Mouse (Mus musculus) kidney, adult 18-20 months (tissue): ENCODE data around the gene Nipsnap1.

Experiments
- DNase-seq: peaks from one replicate; pipeline ENCODE4 v3.0.0; 2021

The Nipsnap1 gene

GRCm38 (mm10) chr11:4873755-4874475 is at the start of gene Nipsnap1:
Nipsnap1 (plus strand) TSS chr11:4873951.
- peak; percentile 89 for DNase-seq

GRCm38 (mm10) chr11:4826152-4826778 is 47.5 kb upstream of the Nipsnap1 start:
- DNase-seq, result no peak

GRCm38 (mm10) chr11:4827340-4827739 is 46.4 kb upstream of the Nipsnap1 start:
- DNase-seq, result no peak

- DNase-seq, result no peak
Measured at GRCm38 (mm10) chr11:4827916-4828315, 45.8 kb upstream of the Nipsnap1 start.

- no peak for DNase-seq
Measured at GRCm38 (mm10) chr11:4831066-4831465, 42.7 kb upstream of the Nipsnap1 start.

GRCm38 (mm10) chr11:4833295-4833939 is 40.3 kb upstream of the Nipsnap1 start:
- DNase-seq, result no peak

- no peak for DNase-seq
Measured at GRCm38 (mm10) chr11:4835436-4835835, 38.3 kb upstream of the Nipsnap1 start.

GRCm38 (mm10) chr11:4836755-4837154 is 37.0 kb upstream of the Nipsnap1 start:
- peak; percentile 33 for DNase-seq

- DNase-seq, result no peak
Measured at GRCm38 (mm10) chr11:4837342-4837741, 36.4 kb upstream of the Nipsnap1 start.

GRCm38 (mm10) chr11:4838235-4838634 is 35.5 kb upstream of the Nipsnap1 start:
- DNase-seq, result no peak

- no peak for DNase-seq
Measured at GRCm38 (mm10) chr11:4840942-4841526, 32.7 kb upstream of the Nipsnap1 start.

GRCm38 (mm10) chr11:4848483-4849248 is 25.1 kb upstream of the Nipsnap1 start:
- DNase-seq, result peak; percentile 63

GRCm38 (mm10) chr11:4849258-4849943 is 24.4 kb upstream of the Nipsnap1 start, which contains the start of gene Nf2:
Nf2 (minus strand) TSS chr11:4849536.
- peak; percentile 98 for DNase-seq

GRCm38 (mm10) chr11:4850404-4850803 is 23.3 kb upstream of the Nipsnap1 start:
- DNase-seq, result no peak

GRCm38 (mm10) chr11:4853021-4853420 is 20.7 kb upstream of the Nipsnap1 start:
- no peak for DNase-seq

GRCm38 (mm10) chr11:4854181-4854580 is 19.6 kb upstream of the Nipsnap1 start:
- DNase-seq, result no peak

- no peak for DNase-seq
Measured at GRCm38 (mm10) chr11:4858416-4858815, 15.3 kb upstream of the Nipsnap1 start.

- DNase-seq, result no peak
Measured at GRCm38 (mm10) chr11:4860986-4861385, 12.8 kb upstream of the Nipsnap1 start.

- no peak for DNase-seq
Measured at GRCm38 (mm10) chr11:4861816-4862604, 11.7 kb upstream of the Nipsnap1 start.

GRCm38 (mm10) chr11:4862730-4863129 is 11.0 kb upstream of the Nipsnap1 start:
- DNase-seq, result no peak

- peak; percentile 65 for DNase-seq
Measured at GRCm38 (mm10) chr11:4865645-4866251, 8.0 kb upstream of the Nipsnap1 start.
